Mouse (Mus musculus): ENCODE results near the gene Tshz2. TPM values are rescaled to one million over a fixed set of nuclear protein-coding genes. Genes with fewer than 3 reads are reported as not detected.
A peak's percentile ranks its signal among the peaks of the same experiment; 100 is the strongest.
"Not testable (repeated sequence)": the region's sequence is repeated elsewhere in the genome, so short reads cannot be mapped to it uniquely, and the experiment has no call there.

Gene Tshz2
- 6.7 and 7.2 TPM in 2 replicates for polyA plus RNA-seq (2015; fragmentation: Nextera tagmentation; extraction: Ambion mirVana)

- H3K36me3 ChIP-seq (ENCODE audit: control insufficient read depth, insufficient read depth, low read length): no peaks in the 10 kb centered on the region
- no peaks in the 10 kb centered on the region for H3K9me3 ChIP-seq (ENCODE audit: control insufficient read depth, low read length)
- peak within 1 kb of the TSS; percentile 69 for H3K4me3 ChIP-seq (ENCODE audit: low read length)
- peaks cover 4% of the 10 kb centered on the region for H3K4me1 ChIP-seq (replicated peaks; ENCODE audit: control insufficient read depth, insufficient read depth, low read length)
- under 1% methylated on average over 22 of the region's 22 CpGs for WGBS
- peak; percentile 86 for ATAC-seq (ENCODE audit: low read depth)
- H3K9ac ChIP-seq (ENCODE audit: low read length): peak within 1 kb of the TSS; percentile 84
- H3K4me2 ChIP-seq (ENCODE audit: low read depth, low read length): peak within 1 kb of the TSS; percentile 89
- no peaks in the 10 kb centered on the region for H3K27me3 ChIP-seq (ENCODE audit: control insufficient read depth, insufficient read depth, low read depth, low read length)
- H3K27ac ChIP-seq (ENCODE audit: low read length): peak within 1 kb of the TSS; percentile 73
Observed at GRCm38 (mm10) chr2:169632338-169633151, at the start of gene Tshz2. Gene Tshz2, plus strand, starts transcription at chr2:169633013.

GRCm38 (mm10) chr2:169583476-169583875 lies 49.3 kb upstream of the Tshz2 start:
- no peak for ATAC-seq (ENCODE audit: low read depth)
- Histone ChIP-seq H3K9me3 (ENCODE audit: control insufficient read depth, low read length) (no peaks in the 10 kb centered on the region), H3K36me3 (ENCODE audit: control insufficient read depth, insufficient read depth, low read length) (no peaks in the 10 kb centered on the region), H3K27ac (ENCODE audit: low read length) (no peak overlapping the region), H3K27me3 (ENCODE audit: control insufficient read depth, insufficient read depth, low read depth, low read length) (no peaks in the 10 kb centered on the region), H3K4me3 (ENCODE audit: low read length) (no peak overlapping the region), H3K4me1 (replicated peaks; ENCODE audit: control insufficient read depth, insufficient read depth, low read length) (no peaks in the 10 kb centered on the region), H3K9ac (ENCODE audit: low read length) (no peak overlapping the region), H3K4me2 (ENCODE audit: low read depth, low read length) (no peak overlapping the region)
- 72% methylated on average over 3 of the region's 3 CpGs for WGBS

GRCm38 (mm10) chr2:169584745-169585456 lies 47.9 kb upstream of the Tshz2 start:
- no peak for ATAC-seq (ENCODE audit: low read depth)
- Histone ChIP-seq H3K9ac (ENCODE audit: low read length) (no peak overlapping the region), H3K27ac (ENCODE audit: low read length) (no peak overlapping the region), H3K4me1 (replicated peaks; ENCODE audit: control insufficient read depth, insufficient read depth, low read length) (no peaks in the 10 kb centered on the region), H3K9me3 (ENCODE audit: control insufficient read depth, low read length) (no peaks in the 10 kb centered on the region), H3K36me3 (ENCODE audit: control insufficient read depth, insufficient read depth, low read length) (no peaks in the 10 kb centered on the region), H3K4me2 (ENCODE audit: low read depth, low read length) (no peak overlapping the region), H3K27me3 (ENCODE audit: control insufficient read depth, insufficient read depth, low read depth, low read length) (no peaks in the 10 kb centered on the region), H3K4me3 (ENCODE audit: low read length) (no peak overlapping the region)
- 67% methylated on average over 15 of the region's 15 CpGs for WGBS

- 74% methylated on average over 12 of the region's 12 CpGs for WGBS
- ATAC-seq (ENCODE audit: low read depth): no peak
- H3K27ac ChIP-seq (ENCODE audit: low read length): no peak overlapping the region
Observed at GRCm38 (mm10) chr2:169585631-169586285, 47.1 kb upstream of the Tshz2 start.

GRCm38 (mm10) chr2:169586688-169587087 lies 46.1 kb upstream of the Tshz2 start:
- 55% methylated on average over 3 of the region's 3 CpGs for WGBS
- Histone ChIP-seq H3K36me3 (ENCODE audit: control insufficient read depth, insufficient read depth, low read length) (no peaks in the 10 kb centered on the region), H3K27me3 (ENCODE audit: control insufficient read depth, insufficient read depth, low read depth, low read length) (no peaks in the 10 kb centered on the region), H3K4me1 (replicated peaks; ENCODE audit: control insufficient read depth, insufficient read depth, low read length) (no peaks in the 10 kb centered on the region), H3K4me2 (ENCODE audit: low read depth, low read length) (no peak overlapping the region), H3K27ac (ENCODE audit: low read length) (no peak overlapping the region), H3K4me3 (ENCODE audit: low read length) (no peak overlapping the region), H3K9me3 (ENCODE audit: control insufficient read depth, low read length) (no peaks in the 10 kb centered on the region), H3K9ac (ENCODE audit: low read length) (no peak overlapping the region)
- no peak for ATAC-seq (ENCODE audit: low read depth)

More at GRCm38 (mm10) chr2:169585631-169586285, 47.1 kb upstream of the Tshz2 start:
- Histone ChIP-seq H3K4me3 (ENCODE audit: low read length) (no peak overlapping the region), H3K9me3 (ENCODE audit: control insufficient read depth, low read length) (no peaks in the 10 kb centered on the region), H3K27me3 (ENCODE audit: control insufficient read depth, insufficient read depth, low read depth, low read length) (no peaks in the 10 kb centered on the region), H3K4me2 (ENCODE audit: low read depth, low read length) (no peak overlapping the region), H3K4me1 (replicated peaks; ENCODE audit: control insufficient read depth, insufficient read depth, low read length) (no peaks in the 10 kb centered on the region), H3K36me3 (ENCODE audit: control insufficient read depth, insufficient read depth, low read length) (no peaks in the 10 kb centered on the region), H3K9ac (ENCODE audit: low read length) (no peak overlapping the region)

GRCm38 (mm10) chr2:169587645-169588044 lies 45.2 kb upstream of the Tshz2 start, which contains the start of gene Gm11011:
Gene Gm11011, minus strand, starts transcription at chr2:169587745.
- H3K4me2 ChIP-seq (ENCODE audit: low read depth, low read length); ATAC-seq (ENCODE audit: low read depth); H3K27me3 ChIP-seq (ENCODE audit: control insufficient read depth, insufficient read depth, low read depth, low read length); H3K4me3 ChIP-seq (ENCODE audit: low read length); H3K36me3 ChIP-seq (ENCODE audit: control insufficient read depth, insufficient read depth, low read length); H3K9me3 ChIP-seq (ENCODE audit: control insufficient read depth, low read length); H3K27ac ChIP-seq (ENCODE audit: low read length); H3K9ac ChIP-seq (ENCODE audit: low read length); H3K4me1 ChIP-seq (replicated peaks; ENCODE audit: control insufficient read depth, insufficient read depth, low read length): not testable (repeated sequence)

- ATAC-seq (ENCODE audit: low read depth): no peak
- H3K4me2 ChIP-seq (ENCODE audit: low read depth, low read length): no peak overlapping the region
- H3K9ac ChIP-seq (ENCODE audit: low read length): no peak overlapping the region
- H3K27ac ChIP-seq (ENCODE audit: low read length): no peak overlapping the region
- no peak overlapping the region for H3K4me3 ChIP-seq (ENCODE audit: low read length)
- 79% methylated on average over 10 of the region's 10 CpGs for WGBS
- no peaks in the 10 kb centered on the region for H3K36me3 ChIP-seq (ENCODE audit: control insufficient read depth, insufficient read depth, low read length)
- no peaks in the 10 kb centered on the region for H3K9me3 ChIP-seq (ENCODE audit: control insufficient read depth, low read length)
- no peaks in the 10 kb centered on the region for H3K4me1 ChIP-seq (replicated peaks; ENCODE audit: control insufficient read depth, insufficient read depth, low read length)
- no peaks in the 10 kb centered on the region for H3K27me3 ChIP-seq (ENCODE audit: control insufficient read depth, insufficient read depth, low read depth, low read length)
Observed at GRCm38 (mm10) chr2:169589697-169590096, 43.1 kb upstream of the Tshz2 start.

GRCm38 (mm10) chr2:169590412-169590811 lies 42.4 kb upstream of the Tshz2 start:
- Histone ChIP-seq H3K4me2 (ENCODE audit: low read depth, low read length) (no peak overlapping the region), H3K27me3 (ENCODE audit: control insufficient read depth, insufficient read depth, low read depth, low read length) (no peaks in the 10 kb centered on the region), H3K27ac (ENCODE audit: low read length) (no peak overlapping the region), H3K4me1 (replicated peaks; ENCODE audit: control insufficient read depth, insufficient read depth, low read length) (no peaks in the 10 kb centered on the region), H3K36me3 (ENCODE audit: control insufficient read depth, insufficient read depth, low read length) (no peaks in the 10 kb centered on the region), H3K9ac (ENCODE audit: low read length) (no peak overlapping the region), H3K4me3 (ENCODE audit: low read length) (no peak overlapping the region), H3K9me3 (ENCODE audit: control insufficient read depth, low read length) (no peaks in the 10 kb centered on the region)
- WGBS: 78% methylated on average over 8 of the region's 8 CpGs
- ATAC-seq (ENCODE audit: low read depth): no peak

GRCm38 (mm10) chr2:169593742-169594141 lies 39.1 kb upstream of the Tshz2 start:
- no peak overlapping the region for H3K9ac ChIP-seq (ENCODE audit: low read length)
- H3K36me3 ChIP-seq (ENCODE audit: control insufficient read depth, insufficient read depth, low read length): no peaks in the 10 kb centered on the region
- no peak overlapping the region for H3K4me2 ChIP-seq (ENCODE audit: low read depth, low read length)
- H3K27ac ChIP-seq (ENCODE audit: low read length): no peak overlapping the region
- H3K9me3 ChIP-seq (ENCODE audit: control insufficient read depth, low read length): no peaks in the 10 kb centered on the region
- H3K4me1 ChIP-seq (replicated peaks; ENCODE audit: control insufficient read depth, insufficient read depth, low read length): no peaks in the 10 kb centered on the region
- peak; percentile 64; the same call in 1 of the 2 replicates for ATAC-seq (ENCODE audit: low read depth)
- H3K4me3 ChIP-seq (ENCODE audit: low read length): no peak overlapping the region
- H3K27me3 ChIP-seq (ENCODE audit: control insufficient read depth, insufficient read depth, low read depth, low read length): no peaks in the 10 kb centered on the region
- 24% methylated on average over 3 of the region's 3 CpGs for WGBS
